Mouse (Mus musculus) lung, adult 2 months (tissue): ENCODE results near the gene Tcf3. TPM values are rescaled to one million over a fixed set of nuclear protein-coding genes. Genes with fewer than 3 reads are reported as not detected.

Experiments
- DNase-seq: peaks from one replicate; pipeline ENCODE4 v3.0.0; 2022
- H3K4me1 ChIP-seq: fragments of 200-500 bp; 2 replicates; pipeline ENCODE4 v1.6.1; 2011; ENCODE audit warnings: low read length; ENCODE audit not compliant: control insufficient read depth, insufficient read depth
- H3K4me3 ChIP-seq: fragments of 200-500 bp; replicated peaks from 2 replicates; pipeline ENCODE3; 2011; ENCODE audit warnings: low read depth, mild to moderate bottlenecking, control low read depth, low read length; ENCODE audit errors: extremely low read depth
- CTCF ChIP-seq: fragments of 200-500 bp; IDR thresholded peaks from 2 replicates; pipeline ENCODE4 v1.5.1; 2011; ENCODE audit warnings: mild to moderate bottlenecking, low read length, control low read depth; ENCODE audit not compliant: insufficient read depth
- POLR2A ChIP-seq: fragments of 200-500 bp; IDR thresholded peaks from 2 replicates; pipeline ENCODE4 v1.6.1; 2011; ENCODE audit warnings: low read depth, mild to moderate bottlenecking, control low read depth, low read length, borderline replicate concordance; ENCODE audit errors: extremely low read depth
- WGBS: fragments of 180-500 bp; shearing (Covaris S2); methylation state at CpG from one replicate; pipeline ENCODE4 v1.1.7; 2018; 5-methylcytosine and 5-hydroxymethylcytosine counted together
- polyA plus RNA-seq: library from polyadenylated mRNA; depleted of rRNA; stranded (reverse); fragments of >200 nt; gene quantifications from 2 replicates; pipeline ENCODE4 v1.2.3, GENCODE M21; 2012

The Tcf3 gene
- polyA plus RNA-seq, 1 experiment, result 94.7 TPM

- WGBS, result 72% methylated on average over 4 of the region's 4 CpGs
- H3K4me3 ChIP-seq, result no peak overlapping the region
- no peak for DNase-seq
- H3K4me1 ChIP-seq, result peaks cover 9% of the 10 kb centered on the region
- TF ChIP-seq CTCF, result peak; percentile 68
- no peak for TF ChIP-seq POLR2A
These were observed 30.3 kb downstream of the Tcf3 start for GRCm38 (mm10) chr10:80403044-80403692.

GRCm38 (mm10) chr10:80400704-80401161, 32.7 kb downstream of the Tcf3 start:
- Histone ChIP-seq H3K4me1 (peaks cover 16% of the 10 kb centered on the region), H3K4me3 (no peak overlapping the region)
- TF ChIP-seq POLR2A (no peak), CTCF (no peak)
- no peak for DNase-seq
- 67% methylated on average over 4 of the region's 4 CpGs for WGBS

- 9% methylated on average over 17 of the region's 17 CpGs for WGBS
- peaks cover 14% of the 10 kb centered on the region for H3K4me1 ChIP-seq
- TF ChIP-seq CTCF (no peak), POLR2A (no peak)
- peak overlapping the region; percentile 81 for H3K4me3 ChIP-seq
- DNase-seq, result no peak
These were observed 33.3 kb downstream of the Tcf3 start for GRCm38 (mm10) chr10:80399973-80400703.

GRCm38 (mm10) chr10:80399191-80399972, 34.1 kb downstream of the Tcf3 start, which contains the start of gene Mbd3:
Gene Mbd3 (minus strand): TSS chr10:80399550.
- peak; percentile 99 for TF ChIP-seq POLR2A
- TF ChIP-seq CTCF, result no peak
- Histone ChIP-seq H3K4me3 (peak within 1 kb of the TSS; percentile 81), H3K4me1 (peaks cover 14% of the 10 kb centered on the region)
- DNase-seq, result peak; percentile 99
- under 1% methylated on average over 77 of the region's 82 CpGs for WGBS

- WGBS, result under 1% methylated on average over 59 of the region's 59 CpGs
- peak; percentile 93 for DNase-seq
- peak overlapping the region; percentile 65 for H3K4me3 ChIP-seq
- TF ChIP-seq POLR2A (peak; percentile 62; the same call in 1 of the 2 replicates), CTCF (no peak)
- peaks cover 14% of the 10 kb centered on the region for H3K4me1 ChIP-seq
These were observed 34.7 kb downstream of the Tcf3 start for GRCm38 (mm10) chr10:80398719-80399190.

- 0% methylated on average over 1 of the region's 1 CpGs for WGBS
- no peak for DNase-seq
These were observed 35.3 kb downstream of the Tcf3 start for GRCm38 (mm10) chr10:80398174-80398535.

GRCm38 (mm10) chr10:80397524-80398173, 35.8 kb downstream of the Tcf3 start:
- 41% methylated on average over 8 of the region's 8 CpGs for WGBS
- no peak for DNase-seq
- Histone ChIP-seq H3K4me1 (peaks cover 14% of the 10 kb centered on the region), H3K4me3 (no peak overlapping the region)
- TF ChIP-seq POLR2A, result no peak
- no peak for TF ChIP-seq CTCF

More at GRCm38 (mm10) chr10:80398174-80398535, 35.3 kb downstream of the Tcf3 start:
- Histone ChIP-seq H3K4me3 (peak overlapping the region; percentile 53), H3K4me1 (peaks cover 14% of the 10 kb centered on the region)
- TF ChIP-seq POLR2A (no peak), CTCF (no peak)

- TF ChIP-seq POLR2A, result no peak
- no peak for TF ChIP-seq CTCF
- DNase-seq, result no peak
- no peak overlapping the region for H3K4me3 ChIP-seq
- WGBS, result 82% methylated on average over 11 of the region's 11 CpGs
- peaks cover 14% of the 10 kb centered on the region for H3K4me1 ChIP-seq
These were observed 36.5 kb downstream of the Tcf3 start for GRCm38 (mm10) chr10:80396822-80397523.
